Mouse (Mus musculus): ENCODE results near the gene Med13l.

DNA sequence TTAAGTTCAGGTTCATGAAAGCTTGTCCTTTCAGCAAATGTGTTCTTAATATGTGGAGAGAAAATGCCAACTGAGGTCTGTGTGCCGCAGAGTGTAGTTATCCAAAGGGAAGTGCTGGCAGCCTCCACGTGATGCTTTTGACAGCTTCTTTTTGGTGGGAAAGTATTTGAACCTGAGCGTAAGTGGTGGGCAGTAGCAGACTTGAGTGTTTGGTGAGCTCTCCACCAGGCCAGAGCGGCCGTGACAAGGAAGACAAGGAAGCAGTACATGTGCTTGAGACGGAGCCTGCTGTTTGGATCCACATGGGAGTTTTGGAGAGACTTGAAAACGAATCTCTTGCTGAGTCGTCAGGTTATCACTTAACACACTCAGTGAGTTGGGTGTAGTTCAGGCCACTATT lies 71.9 kb downstream of the Med13l start:
- TF ChIP-seq CTCF (IDR thresholded peaks at IDR 0.05; ENCODE audit: extremely low read depth, insufficient read depth, insufficient read length, insufficient replicate concordance) (no peak), POLR2A (IDR thresholded peaks at IDR 0.05; ENCODE audit: low read depth, low read length) (no peak)

All from spleen, adult 2 months (tissue).